Mouse (Mus musculus): ENCODE measurements at regions not wholly inside any gene's neighbourhood (a gene's known extent, or its start where the extent isn't known, plus 50 kb on each side); places are given as distances from the start of the nearest gene placed in this dataset.

DNA sequence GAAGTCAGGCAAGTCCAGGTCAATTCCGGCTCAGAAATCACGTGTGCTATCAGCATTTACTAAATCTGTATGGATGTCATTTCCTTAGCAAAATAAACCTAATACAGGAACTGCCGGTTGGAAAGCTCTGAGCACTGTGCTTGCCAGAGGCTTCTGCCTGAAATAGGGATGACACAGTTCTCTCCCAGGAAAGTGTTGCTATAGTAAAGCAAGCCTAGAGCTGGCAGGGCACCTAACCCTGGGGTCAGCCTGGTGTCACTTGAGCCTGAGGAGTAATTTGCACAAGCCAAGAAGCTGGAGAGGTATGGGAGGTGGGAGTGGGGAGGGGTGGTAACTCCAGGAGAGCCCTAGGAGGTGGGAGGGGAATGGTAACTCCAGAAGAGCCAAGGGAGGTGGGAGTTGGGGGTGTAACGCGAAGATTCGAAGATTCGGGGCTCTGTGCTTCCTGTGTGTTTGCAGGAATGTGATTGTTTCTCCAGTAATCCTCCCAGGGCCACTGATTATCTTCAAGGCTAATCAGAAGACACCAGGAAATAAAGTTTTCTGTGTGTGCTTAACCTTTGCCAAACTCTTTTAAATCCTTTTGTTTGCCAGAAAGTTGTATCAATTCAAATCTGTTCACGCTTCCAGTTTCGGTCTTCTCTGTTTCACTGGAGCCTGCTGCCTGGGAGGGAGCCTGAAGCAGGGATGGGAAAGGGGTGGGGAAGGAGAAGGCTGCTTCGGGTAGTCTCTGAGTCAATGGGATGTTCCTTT, 111.3 kb downstream of the Cd24a start:
- Histone ChIP-seq H3K4me3 (ENCODE audit: insufficient read depth, low read depth, low read length) (no peak overlapping the region), H3K27ac (ENCODE audit: insufficient read depth, low read depth, low read length) (no peak overlapping the region), H3K4me1 (ENCODE audit: control insufficient read depth, insufficient read depth, low read length) (peaks cover 3% of the 10 kb centered on the region)
- WGBS: 28% methylated on average over 10 of the region's 10 CpGs
- TF ChIP-seq CTCF (IDR thresholded peaks at IDR 0.05; ENCODE audit: insufficient read depth, low read depth, low read length) (no peak), POLR2A (IDR thresholded peaks at IDR 0.05; ENCODE audit: insufficient read depth, low read depth, low read length) (no peak)

DNA sequence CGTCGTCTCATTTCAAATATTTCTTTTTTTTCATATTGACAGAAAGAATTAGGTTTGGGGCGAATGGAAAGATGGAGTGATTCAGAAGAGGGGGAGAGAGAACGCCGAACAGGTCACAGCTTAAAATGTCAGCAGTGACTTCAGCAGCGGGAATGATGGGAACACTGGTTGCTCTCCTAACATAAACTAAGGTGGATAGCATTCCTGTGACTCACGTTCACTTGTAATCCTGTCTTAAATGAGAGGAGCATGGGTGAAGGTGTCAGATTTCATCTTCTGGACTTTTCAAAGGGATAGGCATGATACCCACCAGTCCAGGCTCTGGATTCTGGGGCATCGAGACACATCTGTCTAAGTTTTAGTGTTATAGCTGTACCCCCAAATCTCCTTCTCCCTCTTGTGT, 111.8 kb downstream of the Cd24a start:
- Histone ChIP-seq H3K4me1 (ENCODE audit: control insufficient read depth, insufficient read depth, low read length) (peaks cover 3% of the 10 kb centered on the region), H3K4me3 (ENCODE audit: insufficient read depth, low read depth, low read length) (no peak overlapping the region), H3K27ac (ENCODE audit: insufficient read depth, low read depth, low read length) (no peak overlapping the region)
- 52% methylated on average over 8 of the region's 8 CpGs for WGBS
- TF ChIP-seq POLR2A (IDR thresholded peaks at IDR 0.05; ENCODE audit: insufficient read depth, low read depth, low read length) (no peak), CTCF (IDR thresholded peaks at IDR 0.05; ENCODE audit: insufficient read depth, low read depth, low read length) (no peak)

DNA sequence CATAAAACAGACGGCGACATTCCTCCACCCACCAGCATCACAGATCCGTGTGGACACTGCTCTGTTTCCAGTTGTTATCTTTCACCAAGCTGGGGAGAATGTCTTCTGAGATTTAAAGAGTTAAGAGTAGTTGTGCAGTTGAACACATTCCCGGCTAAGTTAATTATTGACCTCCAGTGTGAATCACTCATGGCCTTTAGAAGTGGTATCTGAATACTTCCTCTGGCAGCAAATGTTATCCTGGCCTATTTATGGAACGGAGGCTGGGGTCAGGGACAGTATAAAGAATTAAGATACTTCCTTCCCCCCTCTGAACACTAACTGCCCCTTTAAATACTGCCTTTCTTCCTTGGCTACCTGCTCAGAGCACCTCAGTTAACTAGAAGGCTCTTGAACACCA, 115.9 kb downstream of the Cd24a start:
- Histone ChIP-seq H3K4me3 (ENCODE audit: insufficient read depth, low read depth, low read length) (no peak overlapping the region), H3K27ac (ENCODE audit: insufficient read depth, low read depth, low read length) (no peak overlapping the region), H3K4me1 (ENCODE audit: control insufficient read depth, insufficient read depth, low read length) (peaks cover 3% of the 10 kb centered on the region)
- 65% methylated on average over 5 of the region's 5 CpGs for WGBS
- no peak for TF ChIP-seq POLR2A (IDR thresholded peaks at IDR 0.05; ENCODE audit: insufficient read depth, low read depth, low read length)

DNA sequence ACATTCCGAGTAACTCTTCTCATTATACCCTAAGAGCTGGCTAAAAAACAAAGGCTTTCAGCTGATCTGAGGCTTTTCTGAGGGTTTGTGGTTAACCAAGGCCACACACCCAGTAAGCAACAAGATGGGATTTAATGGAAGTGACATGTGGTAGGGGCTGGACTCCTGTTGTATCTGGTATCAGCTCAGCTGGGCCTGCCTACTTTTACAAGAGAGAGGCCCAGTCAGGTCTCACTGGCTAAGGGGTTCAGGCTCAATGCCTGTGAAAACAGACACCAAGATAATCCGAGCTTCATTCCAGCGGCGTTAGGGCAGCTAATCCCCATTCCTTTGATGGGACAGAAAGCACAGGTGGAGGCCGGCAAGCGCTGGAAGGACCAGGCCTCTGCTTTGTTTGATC, 116.4 kb downstream of the Cd24a start:
- Histone ChIP-seq H3K27ac (ENCODE audit: insufficient read depth, low read depth, low read length) (no peak overlapping the region), H3K4me3 (ENCODE audit: insufficient read depth, low read depth, low read length) (no peak overlapping the region), H3K4me1 (ENCODE audit: control insufficient read depth, insufficient read depth, low read length) (no peaks in the 10 kb centered on the region; the same call in 1 of the 2 replicates)
- TF ChIP-seq CTCF (IDR thresholded peaks at IDR 0.05; ENCODE audit: insufficient read depth, low read depth, low read length) (no peak), POLR2A (IDR thresholded peaks at IDR 0.05; ENCODE audit: insufficient read depth, low read depth, low read length) (no peak)
- WGBS: 70% methylated on average over 6 of the region's 6 CpGs

DNA sequence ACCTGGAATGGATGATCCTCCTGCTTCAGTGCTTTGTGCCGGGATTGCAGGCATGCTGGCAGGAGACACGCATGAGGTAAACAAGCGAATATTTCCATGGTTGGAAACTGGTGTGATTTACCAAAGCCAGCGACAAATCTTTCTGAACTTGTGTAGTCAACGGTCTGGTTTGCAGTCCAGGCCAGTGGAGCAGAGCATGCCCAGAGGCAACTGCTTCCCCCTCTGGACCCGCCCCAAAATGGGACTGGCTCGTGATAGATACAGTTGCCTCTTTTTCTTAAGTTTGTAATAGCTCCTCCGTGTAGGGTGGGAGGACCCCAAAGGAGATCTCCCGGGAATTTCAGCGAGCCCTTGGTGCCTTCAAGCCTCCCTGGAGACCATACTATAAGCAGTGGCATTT, 117.4 kb downstream of the Cd24a start:
- Histone ChIP-seq H3K27ac (ENCODE audit: insufficient read depth, low read depth, low read length) (no peak overlapping the region), H3K4me3 (ENCODE audit: insufficient read depth, low read depth, low read length) (no peak overlapping the region), H3K4me1 (ENCODE audit: control insufficient read depth, insufficient read depth, low read length) (no peaks in the 10 kb centered on the region; the same call in 1 of the 2 replicates)
- 74% methylated on average over 10 of the region's 10 CpGs for WGBS
- TF ChIP-seq POLR2A (IDR thresholded peaks at IDR 0.05; ENCODE audit: insufficient read depth, low read depth, low read length) (no peak), CTCF (IDR thresholded peaks at IDR 0.05; ENCODE audit: insufficient read depth, low read depth, low read length) (no peak)

DNA sequence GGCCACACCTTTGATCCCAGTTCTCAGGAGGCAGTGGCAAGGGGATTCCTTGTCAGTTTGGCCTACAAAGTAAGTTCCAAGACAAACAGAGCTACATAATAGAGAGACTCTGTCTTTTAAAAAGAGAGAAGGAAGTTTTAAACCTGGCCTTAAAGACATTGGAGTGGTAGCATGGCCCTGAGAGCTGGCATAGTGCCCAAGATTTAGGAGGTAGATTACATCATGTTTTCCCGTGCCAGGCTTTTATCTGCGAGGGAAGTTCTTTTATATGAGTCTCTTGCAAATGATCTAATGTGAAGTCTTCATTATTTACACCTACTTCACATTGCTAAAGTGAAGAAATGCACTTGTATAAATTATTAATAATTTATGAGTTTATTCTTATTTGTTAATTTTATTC, 119.8 kb downstream of the Cd24a start:
- Histone ChIP-seq H3K27ac (ENCODE audit: insufficient read depth, low read depth, low read length) (no peak overlapping the region), H3K4me1 (ENCODE audit: control insufficient read depth, insufficient read depth, low read length) (no peaks in the 10 kb centered on the region; the same call in 1 of the 2 replicates), H3K4me3 (ENCODE audit: insufficient read depth, low read depth, low read length) (no peak overlapping the region)
- TF ChIP-seq POLR2A (IDR thresholded peaks at IDR 0.05; ENCODE audit: insufficient read depth, low read depth, low read length) (no peak), CTCF (IDR thresholded peaks at IDR 0.05; ENCODE audit: insufficient read depth, low read depth, low read length) (no peak)
- 51% methylated on average over 2 of the region's 2 CpGs for WGBS

DNA sequence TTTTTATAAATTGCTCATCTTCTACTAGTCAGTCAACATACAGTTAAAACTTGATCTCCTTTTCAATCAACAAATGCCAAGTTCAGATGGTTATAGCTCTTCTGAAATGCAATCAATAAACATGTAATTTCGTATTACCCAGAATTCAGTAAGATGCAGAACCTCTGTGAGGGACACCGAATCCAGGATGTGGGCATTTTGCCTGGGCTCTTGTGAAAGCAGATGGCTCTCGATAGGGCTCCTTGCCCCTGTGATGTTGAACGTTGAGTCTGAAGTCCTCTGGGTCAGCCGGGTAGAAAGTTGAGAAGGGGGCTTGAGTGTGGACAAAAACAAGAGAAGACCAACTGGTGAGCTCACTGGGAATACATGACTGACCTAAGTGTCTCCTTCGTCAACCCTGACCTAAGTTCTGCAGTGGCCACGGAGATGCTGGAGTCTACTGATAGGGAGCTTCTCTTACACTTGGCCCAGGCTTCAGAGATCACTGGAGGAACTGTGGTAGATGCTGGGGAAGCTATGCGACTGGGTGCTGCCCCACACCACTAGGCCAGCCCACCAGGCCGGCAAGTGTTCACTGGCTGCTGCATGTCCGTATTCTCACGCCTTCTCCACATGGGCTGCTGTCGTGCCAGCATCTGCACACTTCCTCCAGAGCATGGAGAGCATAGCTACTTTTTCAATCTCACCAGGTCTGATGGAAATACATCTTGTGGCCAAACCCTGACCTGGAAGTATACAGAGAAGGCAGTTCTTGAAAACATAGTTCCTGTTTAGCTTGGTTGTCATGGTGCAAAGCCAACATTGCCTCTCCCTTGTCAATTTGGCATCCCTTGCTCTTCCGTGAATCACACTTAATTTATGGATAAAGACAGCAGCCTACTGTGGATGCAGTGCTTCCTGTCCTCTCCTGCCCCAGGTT, 122.5 kb downstream of the Cd24a start:
- TF ChIP-seq POLR2A (IDR thresholded peaks at IDR 0.05; ENCODE audit: insufficient read depth, low read depth, low read length): no peak
- TF ChIP-seq CTCF (IDR thresholded peaks at IDR 0.05; ENCODE audit: insufficient read depth, low read depth, low read length): no peak
- 85% methylated on average over 13 of the region's 13 CpGs for WGBS
- no peak overlapping the region for H3K4me3 ChIP-seq (ENCODE audit: insufficient read depth, low read depth, low read length)
- no peak overlapping the region for H3K27ac ChIP-seq (ENCODE audit: insufficient read depth, low read depth, low read length)
- H3K4me1 ChIP-seq (ENCODE audit: control insufficient read depth, insufficient read depth, low read length): no peaks in the 10 kb centered on the region

DNA sequence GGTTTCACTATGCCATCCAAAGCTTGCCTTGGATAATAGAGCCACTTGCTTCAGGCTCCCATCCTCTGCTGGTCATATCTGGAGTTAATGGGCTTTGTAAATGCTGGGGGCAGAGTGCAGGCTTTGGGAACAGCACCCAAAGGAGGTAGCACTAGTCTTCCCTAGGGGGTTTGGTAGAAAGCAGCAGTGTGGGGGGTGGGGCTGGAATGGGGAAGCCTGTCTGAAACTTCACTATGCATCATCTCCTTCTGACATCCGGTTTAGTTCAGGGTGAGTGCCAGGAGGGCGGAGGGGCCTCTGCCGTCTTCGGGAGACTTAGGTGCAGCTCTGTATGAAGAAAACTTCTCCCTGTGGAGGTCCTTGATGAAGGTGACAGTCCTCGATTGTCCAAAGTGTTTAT, 124.8 kb downstream of the Cd24a start:
- WGBS: 86% methylated on average over 5 of the region's 5 CpGs
- Histone ChIP-seq H3K4me3 (ENCODE audit: insufficient read depth, low read depth, low read length) (no peak overlapping the region), H3K27ac (ENCODE audit: insufficient read depth, low read depth, low read length) (no peak overlapping the region)

More for the DNA sequence above, 124.8 kb downstream of the Cd24a start:
- H3K4me1 ChIP-seq (ENCODE audit: control insufficient read depth, insufficient read depth, low read length): no peaks in the 10 kb centered on the region
- TF ChIP-seq POLR2A (IDR thresholded peaks at IDR 0.05; ENCODE audit: insufficient read depth, low read depth, low read length) (no peak), CTCF (IDR thresholded peaks at IDR 0.05; ENCODE audit: insufficient read depth, low read depth, low read length) (no peak)
